Mouse (Mus musculus) heart, postnatal 0 days (tissue): ENCODE measurements around the gene Trpm1. TPM values are rescaled to one million over a fixed set of nuclear protein-coding genes. Genes with fewer than 3 reads are reported as not detected.

ENCODE experiments used
- ATAC-seq: fragments of 200-750 bp; cut with Nextera tagmentation; 2 replicates; pipeline ENCODE4 v1.8.0; 2017; ENCODE audit warnings: low read depth, moderate number of reproducible peaks, moderate library complexity; ENCODE audit not compliant: insufficient read depth
- DNase-seq: peaks from one replicate; pipeline ENCODE4 v3.0.0-alpha.2; 2016; ENCODE audit warnings: low spot score
- H3K27ac ChIP-seq: fragments of 300-500 bp; sonication (generic); 2 replicates; pipeline ENCODE4 v1.5.1; 2014; ENCODE audit warnings: low read depth, mild to moderate bottlenecking
- H3K27me3 ChIP-seq: fragments of 300-500 bp; sonication (generic); 2 replicates; pipeline ENCODE4 v1.6.1; 2014; ENCODE audit warnings: low read length, mixed read lengths; ENCODE audit not compliant: control insufficient read depth, insufficient read depth
- H3K36me3 ChIP-seq: fragments of 300-500 bp; sonication (generic); replicated peaks from 2 replicates; pipeline ENCODE4 v1.6.1; 2014; ENCODE audit warnings: low read length, mixed read lengths; ENCODE audit not compliant: control insufficient read depth, insufficient read depth
- H3K4me1 ChIP-seq: fragments of 300-500 bp; sonication (generic); 2 replicates; pipeline ENCODE4 v1.6.1; 2014; ENCODE audit warnings: antibody characterized with exemption; ENCODE audit not compliant: control insufficient read depth, insufficient read depth
- H3K4me2 ChIP-seq: fragments of 300-500 bp; sonication (generic); 2 replicates; pipeline ENCODE4 v1.6.1; 2014; ENCODE audit warnings: low read depth, mild to moderate bottlenecking, low read length, moderate library complexity
- H3K4me3 ChIP-seq: fragments of 300-500 bp; sonication (generic); 2 replicates; pipeline ENCODE4 v1.5.1; 2014; ENCODE audit warnings: low read depth, low read length
- H3K9ac ChIP-seq: fragments of 300-500 bp; sonication (generic); replicated peaks from 2 replicates; pipeline ENCODE4 v1.6.1; 2014; ENCODE audit warnings: low read depth, low read length, mixed read lengths
- H3K9me3 ChIP-seq: fragments of 300-500 bp; sonication (generic); replicated peaks from 2 replicates; pipeline ENCODE4 v1.6.1; 2016; ENCODE audit warnings: low read length; ENCODE audit not compliant: control insufficient read depth
- CTCF ChIP-seq: IDR thresholded peaks from 2 replicates; pipeline ENCODE4 v1.5.1; 2016; ENCODE audit warnings: antibody characterized with exemption, control low read depth, low read depth
- EP300 ChIP-seq: IDR thresholded peaks from 2 replicates; pipeline ENCODE4 v1.6.1; 2016; ENCODE audit warnings: antibody characterized with exemption, low read depth
- WGBS: fragments of 180-500 bp; shearing (Covaris S2); extraction: QIAGEN DNeasy Blood & Tissue Kit; methylation state at CpG from one replicate; pipeline ENCODE4 v1.1.7; 2014; 5-methylcytosine and 5-hydroxymethylcytosine counted together
- polyA plus RNA-seq: library from polyadenylated mRNA; unstranded; fragments of >200 nt; fragmentation: Nextera tagmentation; extraction: Ambion mirVana; gene quantifications from 2 replicates; pipeline ENCODE4 v1.2.1, GENCODE M21; 2015
- total RNA-seq: library from RNA; depleted of rRNA; stranded (reverse); fragments of >200 nt; gene quantifications from 2 replicates; pipeline ENCODE4 v1.2.3, GENCODE M21; 2014; ENCODE audit warnings: low replicate concordance

The Trpm1 gene
- total and polyA plus RNA-seq, 2 experiments from 2014 or later = 0.14 TPM; not detected in 1

DNA sequence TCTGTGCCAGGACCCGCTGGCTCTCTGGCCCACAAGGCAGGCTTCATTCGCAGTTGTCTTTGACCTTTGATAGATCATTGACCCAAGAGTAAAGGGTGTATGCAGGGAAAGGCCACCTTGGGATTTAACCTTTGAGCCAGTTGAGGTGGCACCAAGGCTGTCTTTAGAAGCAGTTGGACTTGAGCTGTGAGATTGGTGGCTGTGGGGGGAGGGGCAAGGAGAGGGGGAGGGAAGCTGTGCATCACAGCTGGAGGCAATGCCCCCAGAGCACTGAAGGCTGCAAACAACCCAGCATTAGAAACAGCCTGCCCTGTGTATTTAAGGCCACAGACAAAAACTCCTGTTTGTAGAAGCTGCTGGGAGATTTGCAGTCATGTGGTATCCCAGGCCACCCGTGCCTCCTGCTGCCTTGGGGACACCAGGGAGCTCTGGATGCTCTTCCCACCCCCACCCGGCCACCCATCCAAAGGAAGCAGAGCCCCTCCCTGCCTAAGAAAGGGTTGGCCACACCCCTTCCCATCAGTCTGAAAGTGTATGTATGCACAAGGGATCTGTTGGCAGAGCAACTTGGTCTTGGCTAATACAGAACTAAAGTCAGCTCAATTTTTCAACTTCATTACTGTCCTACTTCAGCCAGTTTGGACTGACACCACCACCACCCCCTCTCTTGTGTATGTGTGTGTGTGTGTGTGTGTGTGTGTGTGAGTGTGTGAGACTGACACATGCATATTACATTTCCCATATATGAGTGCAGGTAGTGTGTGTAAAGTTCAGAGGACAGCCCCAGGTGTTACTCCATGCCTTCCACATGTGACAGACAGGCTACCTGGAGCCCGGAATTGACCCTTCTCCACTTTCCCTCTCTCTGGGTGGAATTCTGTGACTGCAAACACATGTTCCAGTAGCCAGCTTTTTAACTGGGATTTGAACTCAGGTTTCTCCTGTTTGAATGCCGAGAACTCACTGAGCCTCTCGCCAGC, 6.3 kb downstream of the Trpm1 start:
- Histone ChIP-seq H3K27me3 (no peaks in the 10 kb centered on the region), H3K9ac (no peak overlapping the region), H3K27ac (peak overlapping the region; percentile 41), H3K9me3 (no peaks in the 10 kb centered on the region), H3K4me3 (no peak overlapping the region), H3K4me1 (peaks cover 16% of the 10 kb centered on the region; the same call in 1 of the 2 replicates), H3K4me2 (no peak overlapping the region), H3K36me3 (no peaks in the 10 kb centered on the region)
- no peak for TF ChIP-seq EP300
- DNase-seq (no peak), ATAC-seq (no peak)
- 49% methylated on average over 7 of the region's 7 CpGs for WGBS

DNA sequence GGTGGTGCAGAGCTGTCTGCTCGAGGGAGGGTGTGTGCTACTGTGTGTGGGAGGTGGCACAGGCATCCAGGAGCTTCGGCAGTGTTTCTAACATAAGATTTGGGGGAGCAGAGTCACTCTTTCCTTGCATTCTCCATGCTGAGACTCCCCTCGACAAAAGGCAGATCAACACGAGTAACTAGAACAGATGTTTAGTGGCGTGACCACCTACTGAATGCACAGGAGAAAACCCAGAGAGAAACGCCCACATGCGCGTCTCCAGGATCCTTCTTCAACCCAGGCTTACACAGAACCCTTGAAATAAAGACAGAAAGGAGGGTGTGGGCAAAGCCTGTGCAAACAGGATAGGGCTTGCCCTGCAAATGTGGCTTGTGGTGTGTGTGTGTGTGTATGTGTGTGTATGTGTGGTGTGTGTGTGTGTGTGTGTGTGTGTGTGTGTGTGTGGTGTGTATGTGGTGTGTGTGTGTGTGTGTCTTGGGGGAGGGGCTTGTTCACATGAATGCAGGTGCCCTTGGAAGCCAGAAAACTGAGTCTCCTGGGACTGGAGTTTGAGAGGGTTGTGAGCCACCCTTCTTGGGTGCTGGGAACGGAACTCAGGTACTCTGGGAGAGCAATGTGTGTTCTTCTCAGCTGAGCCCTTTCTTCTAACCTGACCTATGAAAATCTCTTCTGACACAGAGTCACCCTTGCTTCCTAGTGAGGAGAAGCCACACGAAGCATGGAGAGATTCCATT, 7.3 kb downstream of the Trpm1 start:
- no peaks in the 10 kb centered on the region for H3K36me3 ChIP-seq
- no peak overlapping the region for H3K9ac ChIP-seq
- no peaks in the 10 kb centered on the region for H3K27me3 ChIP-seq
- 72% methylated on average over 10 of the region's 10 CpGs for WGBS
- TF ChIP-seq CTCF (no peak), EP300 (no peak)
- DNase-seq (no peak), ATAC-seq (no peak)
- no peak overlapping the region for H3K4me3 ChIP-seq
- H3K9me3 ChIP-seq = no peaks in the 10 kb centered on the region
- H3K4me2 ChIP-seq = no peak overlapping the region
- peak overlapping the region; percentile 33; the same call in 1 of the 2 replicates for H3K27ac ChIP-seq
- H3K4me1 ChIP-seq = peaks cover 10% of the 10 kb centered on the region; the same call in 1 of the 2 replicates

DNA sequence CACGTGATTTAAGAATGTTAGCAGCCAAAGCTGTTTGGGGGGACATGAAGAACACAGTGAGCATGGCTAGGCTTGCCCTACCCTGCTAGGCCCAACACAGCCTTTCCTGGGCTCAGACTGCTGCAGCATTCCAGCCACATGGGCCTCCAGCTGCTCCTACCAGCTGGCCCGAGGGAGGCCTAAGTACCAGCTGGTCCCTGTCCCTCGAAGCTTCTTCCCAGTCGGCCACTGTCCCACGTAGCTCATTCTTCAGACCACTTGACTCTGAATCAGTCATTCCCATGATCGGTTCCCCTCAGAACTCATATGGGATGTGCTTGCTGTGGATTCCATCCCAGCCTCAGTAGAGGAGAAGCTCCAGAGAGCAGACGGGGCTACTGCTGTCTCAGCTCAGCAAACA, 8.4 kb downstream of the Trpm1 start:
- Histone ChIP-seq H3K4me1 (no peaks in the 10 kb centered on the region), H3K27ac (no peak overlapping the region), H3K27me3 (no peaks in the 10 kb centered on the region), H3K9me3 (no peaks in the 10 kb centered on the region), H3K9ac (no peak overlapping the region), H3K36me3 (no peaks in the 10 kb centered on the region), H3K4me2 (no peak overlapping the region), H3K4me3 (no peak overlapping the region)
- DNase-seq = no peak
- ATAC-seq = no peak
- 63% methylated on average over 7 of the region's 7 CpGs for WGBS
- TF ChIP-seq EP300 (no peak), CTCF (no peak)

DNA sequence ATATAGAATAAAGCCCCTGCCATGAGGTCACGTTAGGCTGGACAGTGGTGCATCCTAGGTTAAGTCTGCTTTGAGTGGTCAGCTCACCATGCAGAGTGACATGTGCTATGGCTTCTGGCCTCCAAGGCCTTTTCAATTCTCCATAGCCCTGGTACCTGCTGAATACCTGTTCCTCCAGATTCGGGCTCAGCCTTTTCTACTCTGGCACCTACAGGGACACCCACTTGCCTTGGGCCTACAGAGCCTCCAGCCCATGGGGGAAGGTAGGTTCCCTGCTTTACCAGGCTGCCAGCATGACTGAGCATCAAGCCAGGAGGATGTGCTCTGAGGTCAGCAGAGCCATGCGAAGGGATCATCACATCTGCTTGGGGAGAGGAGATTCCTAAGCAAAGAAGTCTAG, 9.5 kb downstream of the Trpm1 start:
- no peak overlapping the region for H3K27ac ChIP-seq
- no peaks in the 10 kb centered on the region for H3K9me3 ChIP-seq
- H3K9ac ChIP-seq = no peak overlapping the region
- WGBS = 77% methylated on average over 3 of the region's 3 CpGs
- H3K4me3 ChIP-seq = no peak overlapping the region
- H3K4me2 ChIP-seq = no peak overlapping the region
- no peaks in the 10 kb centered on the region for H3K36me3 ChIP-seq
- no peaks in the 10 kb centered on the region for H3K4me1 ChIP-seq
- TF ChIP-seq EP300 (no peak), CTCF (no peak)
- H3K27me3 ChIP-seq = no peaks in the 10 kb centered on the region
- ATAC-seq (no peak), DNase-seq (no peak)

GRCm38 (mm10) chr7:64163890-64164289, 10.3 kb downstream of the Trpm1 start:
- Histone ChIP-seq H3K36me3 (no peaks in the 10 kb centered on the region), H3K27ac (no peak overlapping the region), H3K9ac (no peak overlapping the region), H3K4me1 (no peaks in the 10 kb centered on the region), H3K4me2 (no peak overlapping the region), H3K27me3 (no peaks in the 10 kb centered on the region), H3K4me3 (no peak overlapping the region), H3K9me3 (no peaks in the 10 kb centered on the region)
- 91% methylated on average over 1 of the region's 1 CpGs for WGBS
- no peak for TF ChIP-seq EP300
- no peak for TF ChIP-seq CTCF
- DNase-seq = no peak
- ATAC-seq = no peak
